Mouse (Mus musculus) activated CD4-positive, CD25-positive, alpha-beta regulatory T cell, adult 4 months (primary cell): Measurements from ENCODE around the gene Ndufab1. TPM values are rescaled to one million over a fixed set of nuclear protein-coding genes. Genes with fewer than 3 reads are reported as not detected.
A peak's percentile ranks its signal among the peaks of the same experiment; 100 is the strongest.

ENCODE experiments used
- ATAC-seq: one replicate; pipeline ENCODE4 v1.8.0; 2017
- polyA plus RNA-seq, 2 experiments: library from polyadenylated mRNA; unstranded; fragments of 100-300 nt; shearing (Covaris generic); gene quantifications; one replicate each; pipeline ENCODE4 v1.2.1; 2017

Ndufab1 gene
- polyA plus RNA-seq, 2 experiments from 2014 or later = 148 to 236 TPM

DNA sequence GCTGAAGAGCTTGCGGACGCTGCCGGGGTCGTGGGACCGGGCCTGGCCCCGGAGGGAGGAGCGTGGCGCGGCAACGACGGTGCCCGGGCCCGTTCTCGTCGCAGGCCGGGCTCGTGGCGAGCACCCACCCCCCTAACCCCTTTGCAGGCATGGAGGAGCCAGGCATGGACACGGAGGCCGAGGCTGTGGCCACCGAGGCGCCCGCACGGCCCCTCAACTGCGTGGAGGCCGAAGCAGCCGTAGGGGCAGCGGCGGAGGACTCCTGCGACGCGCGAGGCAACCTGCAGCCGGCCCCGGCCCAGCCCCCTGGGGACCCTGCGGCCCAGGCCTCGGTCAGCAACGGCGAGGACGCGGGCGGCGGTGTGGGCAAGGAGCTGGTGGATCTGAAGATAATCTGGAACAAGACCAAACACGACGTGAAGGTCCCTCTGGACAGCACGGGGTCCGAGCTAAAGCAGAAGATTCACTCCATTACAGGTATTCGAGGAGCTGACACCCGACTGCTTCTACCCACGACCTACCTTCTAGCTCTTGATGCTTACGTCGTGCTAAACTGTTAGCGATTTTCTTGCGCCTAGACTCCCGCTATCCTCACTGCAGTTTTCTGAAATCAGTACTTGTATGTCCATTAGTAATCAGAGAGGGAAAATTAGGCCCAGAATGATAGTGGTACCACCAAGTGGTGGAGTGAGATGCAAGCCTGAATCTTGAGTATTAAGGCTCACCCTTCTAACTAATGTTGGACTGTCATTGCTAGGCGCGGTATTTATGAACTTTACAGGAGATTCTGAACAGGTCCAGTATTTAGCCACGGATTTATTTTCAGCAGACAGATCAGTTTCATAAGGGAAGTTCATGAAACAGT lies 33.9 kb downstream of the Ndufab1 start:
- no peak for ATAC-seq

DNA sequence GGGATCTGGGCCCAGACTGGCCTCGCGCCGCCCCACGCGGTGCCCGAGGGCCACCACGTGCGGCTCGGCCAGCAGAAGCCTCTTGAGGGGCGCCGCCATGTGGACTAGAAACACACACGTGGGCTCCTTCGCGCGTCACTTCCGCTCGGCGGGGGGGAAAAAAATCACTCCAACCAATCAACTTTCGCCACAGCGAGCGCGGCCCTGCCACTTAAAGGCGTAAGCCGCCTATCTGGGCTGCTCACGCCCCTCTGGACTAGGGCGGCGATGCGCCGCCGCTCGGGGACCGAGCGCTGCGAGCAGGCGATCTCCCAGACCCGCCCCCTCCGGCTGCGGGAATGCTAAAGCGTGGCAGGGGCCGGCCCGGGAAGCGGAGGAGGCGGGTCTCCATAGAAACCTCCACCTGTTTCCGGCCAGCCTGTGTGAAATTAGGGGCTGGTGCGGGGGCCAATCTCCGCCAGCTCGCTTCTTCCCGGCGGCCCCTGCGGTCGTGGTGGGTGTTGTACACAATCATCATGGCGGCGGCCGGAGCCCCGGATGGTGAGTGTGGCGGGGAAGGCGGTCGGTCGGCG lies 34.7 kb downstream of the Ndufab1 start, which contains the start of the genes Ubfd1 and Ears2:
Ubfd1 (plus strand) TSS at position 231 of the 572 bp plus-strand sequence.
Ears2 (minus strand) TSS at position 319 of the 572 bp plus-strand sequence.
- peak; percentile 83 for ATAC-seq

DNA sequence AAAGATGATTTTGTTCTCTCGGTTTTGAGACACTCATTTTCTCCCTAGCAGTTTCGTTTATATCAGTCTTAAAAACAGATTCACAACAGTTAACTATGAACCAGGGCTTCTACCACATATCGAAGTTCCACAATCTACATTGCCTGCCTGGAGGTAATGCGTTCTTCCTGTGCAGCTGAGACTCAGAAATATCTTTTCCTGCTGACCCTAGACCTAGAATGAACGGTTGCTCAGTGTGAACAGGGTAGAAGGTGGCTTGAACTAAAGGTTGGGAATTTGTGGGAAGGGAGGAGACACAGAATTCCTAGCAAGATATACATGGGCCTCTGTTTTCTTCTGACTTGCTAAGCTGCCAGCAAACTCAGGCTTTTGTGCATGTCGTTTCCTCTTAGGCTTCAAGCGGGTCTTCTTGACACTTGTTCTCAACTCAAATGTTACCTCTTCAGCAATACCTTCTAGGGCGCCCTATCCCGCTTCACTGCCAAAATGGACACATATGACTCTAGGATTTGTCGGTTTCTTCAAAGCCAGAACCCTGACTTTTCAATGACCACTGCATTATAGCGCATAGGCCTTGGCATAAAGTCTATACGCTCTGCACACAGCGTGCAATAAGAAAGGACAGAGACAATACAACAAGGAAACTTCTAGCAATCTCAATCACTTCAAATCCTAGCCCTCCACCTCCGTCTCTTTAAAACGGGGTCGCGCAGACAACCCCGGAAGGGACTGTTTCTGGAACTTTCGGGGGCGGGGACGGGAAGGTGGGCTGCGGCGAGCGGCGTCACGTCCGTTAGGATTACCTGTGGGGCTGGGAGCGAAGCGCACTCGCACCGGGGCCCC lies 35.4 kb downstream of the Ndufab1 start:
- ATAC-seq = peak; percentile 1

DNA sequence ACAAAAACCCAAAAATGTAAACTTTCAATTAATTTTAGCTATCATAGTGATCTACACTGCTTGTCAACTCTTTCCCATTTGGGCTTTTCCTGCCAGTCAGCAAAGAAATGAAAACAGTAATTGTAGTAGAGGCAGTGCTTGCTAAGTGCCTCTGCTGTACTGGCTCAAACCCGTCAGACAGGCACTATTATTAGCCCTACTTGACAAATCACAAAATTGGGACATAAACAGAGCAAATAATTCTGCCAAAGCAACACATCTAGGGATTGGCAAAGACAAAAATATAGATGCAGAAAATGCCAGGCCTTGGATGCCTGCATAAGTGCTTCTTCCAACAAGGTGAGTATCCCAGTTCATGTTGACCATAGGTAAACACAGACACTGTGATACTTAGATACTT lies 36.0 kb downstream of the Ndufab1 start:
- no peak for ATAC-seq

DNA sequence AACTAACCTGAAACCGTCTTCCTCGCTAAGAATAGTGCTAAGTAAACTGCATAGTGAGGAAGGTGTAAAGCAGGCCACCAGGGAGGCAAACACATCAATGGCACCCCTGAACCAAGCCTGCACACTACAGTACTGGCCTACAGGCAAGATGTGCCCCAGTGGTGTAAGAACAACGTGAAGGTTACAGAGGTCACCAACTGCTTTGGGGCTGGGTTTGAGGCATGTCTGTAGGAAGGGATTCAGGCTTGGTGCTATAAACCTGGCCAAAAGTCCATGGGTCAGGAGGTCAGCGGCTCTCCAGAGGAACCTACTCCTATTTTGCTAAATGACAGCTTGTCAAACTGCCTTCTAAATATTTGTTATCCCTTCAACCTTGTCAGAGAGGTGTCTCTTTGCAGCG lies 45.1 kb downstream of the Ndufab1 start:
- no peak for ATAC-seq

DNA sequence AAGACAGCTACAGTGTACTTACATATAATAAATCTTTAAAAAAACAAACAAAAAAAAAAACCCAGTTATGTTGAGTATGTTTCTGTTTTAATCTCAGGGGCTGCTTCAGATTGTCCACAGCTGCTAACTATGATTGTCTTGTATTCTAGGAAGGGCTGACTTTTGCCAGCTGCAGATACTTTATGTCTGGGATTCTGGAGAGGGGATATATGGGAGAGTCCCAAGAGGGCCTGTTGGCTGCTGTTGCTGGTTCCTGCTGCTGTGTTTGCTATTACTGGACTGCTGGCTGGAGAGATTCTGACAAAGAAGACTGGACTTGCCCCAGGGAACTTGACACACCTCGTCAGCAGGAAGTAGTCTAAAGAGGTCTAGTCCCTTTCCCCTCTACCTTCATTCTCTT lies 50.9 kb downstream of the Ndufab1 start:
- ATAC-seq = no peak

DNA sequence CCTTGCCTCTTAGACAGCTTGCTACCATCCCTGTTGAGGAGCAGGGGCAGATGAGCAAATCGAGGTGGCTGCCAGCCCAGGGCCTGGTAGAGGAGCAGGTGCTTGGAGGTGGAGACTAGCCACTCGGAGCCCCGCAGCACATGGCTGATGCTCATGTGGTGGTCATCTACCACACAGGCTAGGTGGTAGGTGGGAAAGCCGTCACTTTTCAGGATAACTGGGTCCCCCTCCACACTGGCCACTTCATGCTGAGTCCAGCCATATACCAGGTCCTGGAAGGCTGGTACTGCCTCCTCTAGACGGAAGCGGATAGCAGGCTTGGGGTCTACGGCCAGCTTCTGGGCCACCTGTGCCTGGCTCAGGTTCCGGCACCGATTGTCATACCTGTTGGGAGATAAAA lies 53.5 kb downstream of the Ndufab1 start:
- no peak for ATAC-seq

DNA sequence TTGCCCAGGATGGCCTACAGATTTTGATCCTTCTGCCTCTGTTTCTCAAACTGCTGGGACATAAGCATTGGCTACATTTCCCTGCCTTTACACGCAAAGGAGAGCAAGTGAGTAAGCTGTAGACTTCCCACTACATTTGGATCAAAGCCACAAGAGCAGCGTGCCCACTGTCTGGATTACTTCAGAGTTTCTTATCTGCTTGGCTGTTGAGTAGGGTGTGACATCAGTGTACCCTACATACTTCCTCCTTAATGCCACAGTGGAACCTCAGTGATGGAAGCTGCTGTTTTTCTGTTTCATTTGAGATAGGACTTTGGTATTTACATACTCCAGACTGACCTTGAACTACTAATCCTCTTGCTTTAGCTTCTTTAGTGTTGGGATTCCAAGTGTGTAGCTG lies 54.9 kb downstream of the Ndufab1 start:
- no peak for ATAC-seq

DNA sequence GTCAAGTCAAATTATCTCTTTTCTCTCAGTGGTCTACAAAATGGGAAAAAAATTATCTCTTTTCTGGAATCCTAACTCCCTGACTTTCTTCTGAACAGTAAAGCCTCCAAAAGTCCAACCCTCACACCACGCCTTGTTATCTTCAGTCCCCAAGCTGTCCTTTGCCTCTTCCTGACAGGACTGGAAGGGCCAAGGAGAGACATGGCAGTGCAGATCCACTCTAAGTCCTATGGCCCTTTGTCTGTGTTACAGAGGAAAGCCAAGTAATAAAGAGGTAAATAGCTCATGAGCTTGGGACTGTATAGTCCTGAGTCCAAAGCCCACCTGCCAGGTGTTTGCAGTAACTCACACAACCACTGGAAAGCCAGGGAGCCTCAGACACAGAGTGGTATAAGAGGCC lies 56.0 kb downstream of the Ndufab1 start:
- no peak for ATAC-seq

DNA sequence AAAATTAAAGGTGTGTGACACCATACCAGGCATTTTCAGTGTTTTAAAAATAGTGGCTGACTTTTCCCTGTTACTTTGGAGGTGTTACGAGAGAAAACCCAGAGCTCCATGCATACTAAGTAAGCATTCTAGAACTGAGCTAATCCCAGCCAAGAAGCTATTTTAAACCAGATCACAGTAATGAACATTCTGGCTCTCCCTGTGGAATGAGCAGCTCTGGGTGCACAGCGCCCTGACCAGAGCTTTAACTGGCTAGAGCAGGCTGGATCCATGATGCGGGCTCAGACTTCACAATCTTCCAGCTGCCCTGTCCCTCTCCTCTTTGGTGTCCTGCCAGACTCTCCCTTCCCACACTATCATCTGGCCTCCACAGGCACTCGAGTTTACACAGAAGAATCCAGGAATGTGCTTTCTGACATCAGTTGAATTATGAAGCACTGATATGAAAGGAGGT lies 56.5 kb downstream of the Ndufab1 start:
- no peak for ATAC-seq

DNA sequence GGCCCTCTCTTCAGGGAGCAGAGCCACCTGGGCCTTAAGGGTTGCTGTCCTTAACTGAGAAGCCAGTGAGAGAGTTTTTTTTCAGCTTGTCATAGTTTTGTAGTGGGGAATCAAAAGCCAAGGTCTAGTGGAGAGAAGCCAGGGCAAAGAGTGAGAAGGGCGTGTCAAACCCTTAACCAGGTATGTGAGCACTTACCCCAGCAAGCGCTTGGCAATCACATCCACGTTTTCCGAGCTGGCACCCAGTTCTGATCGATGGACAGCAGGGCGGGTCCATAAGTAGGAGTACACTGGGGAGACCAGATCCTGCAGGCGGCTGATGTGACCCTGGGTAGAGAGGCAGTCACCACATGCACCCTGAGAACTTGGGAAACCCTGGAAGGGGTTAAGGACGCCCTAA lies 57.6 kb downstream of the Ndufab1 start:
- no peak for ATAC-seq

Other genes with a start within 250 kb of the Ndufab1 start
- not detected for gene Scnn1b, start 236.8 kb downstream of the Ndufab1 start, polyA plus RNA-seq
- 10 to 100 TPM in 1 of 2 experiments, 1 to 10 TPM in 1; 8.3 to 10.3 TPM for gene Cog7, start 120.2 kb downstream of the Ndufab1 start, polyA plus RNA-seq
- 1 to 10 TPM in 1 of 2 experiments, under 1 TPM in 1; 0.83 to 2.4 TPM for gene Gga2, start 80.7 kb downstream of the Ndufab1 start, polyA plus RNA-seq
- 10 to 100 TPM; 10.1 to 12.7 TPM for gene Ubfd1, start 34.7 kb downstream of the Ndufab1 start, polyA plus RNA-seq
- 1 to 10 TPM; 3.8 to 4.7 TPM for gene Ears2, start 34.6 kb downstream of the Ndufab1 start, polyA plus RNA-seq
- 10 to 100 TPM; 10.5 to 10.6 TPM for gene Palb2, start 31.1 kb upstream of the Ndufab1 start, polyA plus RNA-seq
- 100 to 1,000 TPM; 120 to 122 TPM for gene Dctn5, start 31.2 kb upstream of the Ndufab1 start, polyA plus RNA-seq
- gene Plk1, start 57.6 kb upstream of the Ndufab1 start, polyA plus RNA-seq = 10 to 100 TPM; 11.5 to 23.1 TPM
- gene Ern2, start 84.3 kb upstream of the Ndufab1 start, polyA plus RNA-seq = not detected
- gene Chp2, start 117.6 kb upstream of the Ndufab1 start, polyA plus RNA-seq = not detected
- gene Prkcb, start 186.9 kb upstream of the Ndufab1 start, polyA plus RNA-seq = 10 to 100 TPM; 71.9 to 78.3 TPM